Mouse (Mus musculus) frontal cortex, postnatal 36 days (tissue): ENCODE data around the gene 4930404N11Rik.

Experiments used
- DNase-seq, 2 experiments: peaks; one replicate each; pipeline ENCODE4 v3.0.0; 2022; ENCODE audit warnings: low spot score in 2 of 2

Gene 4930404N11Rik

DNA sequence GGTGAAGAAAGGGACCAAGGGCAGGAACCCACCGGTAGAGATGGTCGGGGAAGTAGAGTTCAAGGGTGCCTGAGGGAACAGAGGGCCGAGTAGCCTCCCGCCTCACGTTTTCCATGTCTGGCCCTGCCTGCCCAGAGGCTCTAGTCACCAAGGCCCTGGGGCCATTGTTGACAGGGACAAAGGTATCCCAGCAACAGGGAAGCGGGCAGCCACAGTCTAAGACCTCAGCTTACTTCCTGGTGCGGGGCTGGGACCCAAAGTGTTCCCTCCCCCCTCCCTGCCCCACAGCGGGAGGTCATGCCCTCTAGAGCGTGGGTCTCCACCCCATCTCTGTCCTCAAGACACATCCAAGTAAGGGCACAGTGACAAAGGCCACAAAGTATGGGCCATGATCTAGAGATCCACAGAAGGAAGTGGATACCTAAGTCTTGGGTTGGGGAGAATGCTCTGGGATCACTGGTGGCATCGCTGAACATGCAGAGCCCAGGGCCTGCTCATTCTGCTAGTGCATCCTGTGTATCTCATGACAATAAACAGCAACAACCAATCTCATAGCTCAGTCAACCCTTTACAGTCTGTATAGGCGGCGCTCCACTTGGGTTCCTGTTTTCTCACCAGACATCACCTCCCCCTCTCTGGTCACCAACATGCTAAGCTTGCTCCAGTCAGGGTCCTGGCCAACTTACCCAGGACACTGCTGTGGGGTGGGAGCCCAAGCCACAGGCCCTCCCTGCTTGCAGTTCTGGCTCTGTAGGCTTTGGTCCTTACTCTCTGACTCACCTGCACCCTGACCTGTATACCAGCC, at the start of gene 4930404N11Rik:
Gene 4930404N11Rik, minus strand, starts transcription at position 145 of the 805 bp plus-strand sequence.
- DNase-seq, result no peak

DNA sequence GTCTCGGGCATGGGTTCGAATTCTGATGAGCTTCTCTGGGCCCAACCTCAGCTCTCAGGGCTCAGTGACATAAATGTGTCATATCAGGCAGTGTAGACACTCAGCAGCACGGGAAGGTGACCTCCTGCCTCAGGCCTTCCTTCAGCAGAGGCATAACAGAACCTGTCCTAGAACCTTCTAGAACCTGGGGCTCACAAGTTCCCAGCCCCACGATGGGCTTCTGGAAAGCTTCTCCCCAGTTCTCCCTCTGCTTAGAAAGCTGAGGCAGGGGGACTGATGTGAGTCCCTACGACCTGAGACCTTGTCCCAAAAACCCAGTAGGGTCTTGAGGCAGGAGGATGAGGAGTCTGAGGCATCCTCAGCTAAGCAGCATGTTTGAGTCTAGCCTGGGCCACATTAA, 49.5 kb upstream of the 4930404N11Rik start:
- DNase-seq, result no peak

DNA sequence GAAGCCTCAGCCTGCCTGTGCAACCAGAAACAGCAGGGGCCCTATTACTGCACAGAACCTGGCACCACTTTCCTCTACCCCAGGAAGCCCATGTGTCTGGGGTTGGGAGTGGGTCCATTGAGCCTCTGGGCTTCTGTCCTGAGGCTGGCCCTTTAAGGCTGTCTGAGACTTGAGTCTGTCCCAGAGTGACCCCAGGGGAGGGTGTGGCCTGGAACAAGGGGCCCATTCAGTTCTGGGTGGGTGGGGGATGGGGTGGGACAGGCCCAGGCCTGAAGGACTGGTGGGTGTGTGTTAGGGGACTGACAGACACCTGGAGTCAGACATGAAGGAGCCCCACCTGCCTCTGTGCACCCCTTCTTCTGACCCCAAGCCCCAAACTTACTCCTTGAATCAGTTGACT, 49.1 kb upstream of the 4930404N11Rik start:
- DNase-seq, result no peak

DNA sequence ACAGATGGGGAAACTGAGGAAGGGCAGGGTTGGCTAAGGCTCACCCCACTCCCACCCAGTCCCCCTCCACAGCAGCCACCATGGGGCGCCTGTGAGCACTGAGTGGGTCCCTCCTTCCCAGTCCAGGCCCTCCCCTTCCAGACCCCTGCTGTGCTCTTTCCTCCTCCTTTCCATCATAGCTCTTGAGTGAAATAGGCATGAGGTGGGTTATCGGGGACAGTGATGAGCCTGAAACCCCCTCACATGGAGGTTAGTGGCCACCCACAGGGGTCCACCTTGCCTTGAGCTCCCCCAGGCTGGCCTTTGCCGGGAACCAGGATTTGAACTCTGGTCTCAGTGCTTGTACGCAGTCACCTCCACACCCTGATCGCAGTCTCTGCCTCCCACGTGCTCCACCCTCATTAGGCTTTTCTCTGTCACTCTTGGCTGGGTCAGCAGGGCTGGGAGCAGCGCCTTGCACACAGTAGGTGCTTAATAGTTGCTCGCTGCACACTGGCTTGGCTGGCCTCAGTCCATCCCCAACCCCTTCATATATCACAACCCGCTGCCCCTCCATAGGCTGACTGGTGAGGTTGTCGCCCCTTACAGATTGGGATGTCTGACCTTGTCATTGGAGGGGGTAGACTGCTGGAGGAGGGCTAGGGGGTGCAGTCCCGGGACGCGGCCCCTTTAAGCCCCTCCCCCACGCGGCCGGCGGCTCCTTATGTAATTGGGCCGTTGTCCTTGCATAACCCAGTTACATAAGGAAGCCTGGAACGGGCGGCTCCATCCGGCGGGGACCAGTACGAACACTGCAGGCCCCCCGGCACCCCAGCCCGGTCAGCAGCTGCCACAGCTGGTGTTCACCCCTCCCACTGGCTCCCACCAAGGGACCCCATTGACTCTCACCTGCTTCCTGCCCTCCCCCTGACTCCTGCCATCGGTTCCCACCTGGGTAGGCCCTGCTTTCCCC, 48.0 kb upstream of the 4930404N11Rik start:
- DNase-seq, result peak in 1 of 2 experiments; percentile 81

DNA sequence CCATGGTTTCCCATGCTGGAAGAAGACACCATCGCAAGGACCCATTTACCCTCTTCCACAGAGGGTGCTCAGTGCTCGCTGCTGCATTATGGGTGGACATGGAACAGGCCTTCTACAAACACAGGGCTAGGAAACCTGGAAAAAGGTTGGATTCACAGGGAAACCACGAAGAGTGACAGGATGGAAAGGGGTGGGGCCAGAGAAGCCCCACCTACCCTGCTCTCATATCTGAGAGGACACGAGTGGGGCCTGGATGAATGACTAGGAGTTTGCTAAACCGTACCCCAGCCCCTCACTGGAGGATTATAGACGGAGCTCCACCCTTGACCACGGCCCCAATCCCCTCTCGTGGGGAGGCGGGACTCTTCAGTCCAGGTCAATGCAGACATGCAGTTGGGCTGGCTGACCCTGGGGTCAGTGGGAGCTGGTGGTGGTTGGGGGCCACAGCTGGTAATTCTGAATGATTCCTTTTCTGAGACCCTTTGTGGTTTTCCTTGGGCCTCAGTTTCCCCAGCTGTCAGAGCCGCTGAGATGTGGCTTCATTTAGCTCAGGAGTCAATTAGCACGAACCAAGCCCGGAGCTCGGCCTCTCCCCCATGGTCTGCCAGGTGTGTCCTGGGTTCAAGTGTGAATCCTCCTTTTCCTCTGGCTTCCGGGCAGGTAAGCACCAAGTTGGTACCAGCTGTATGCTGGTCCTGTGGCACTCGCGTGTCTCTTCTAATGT, 47.1 kb upstream of the 4930404N11Rik start:
- DNase-seq, result no peak

DNA sequence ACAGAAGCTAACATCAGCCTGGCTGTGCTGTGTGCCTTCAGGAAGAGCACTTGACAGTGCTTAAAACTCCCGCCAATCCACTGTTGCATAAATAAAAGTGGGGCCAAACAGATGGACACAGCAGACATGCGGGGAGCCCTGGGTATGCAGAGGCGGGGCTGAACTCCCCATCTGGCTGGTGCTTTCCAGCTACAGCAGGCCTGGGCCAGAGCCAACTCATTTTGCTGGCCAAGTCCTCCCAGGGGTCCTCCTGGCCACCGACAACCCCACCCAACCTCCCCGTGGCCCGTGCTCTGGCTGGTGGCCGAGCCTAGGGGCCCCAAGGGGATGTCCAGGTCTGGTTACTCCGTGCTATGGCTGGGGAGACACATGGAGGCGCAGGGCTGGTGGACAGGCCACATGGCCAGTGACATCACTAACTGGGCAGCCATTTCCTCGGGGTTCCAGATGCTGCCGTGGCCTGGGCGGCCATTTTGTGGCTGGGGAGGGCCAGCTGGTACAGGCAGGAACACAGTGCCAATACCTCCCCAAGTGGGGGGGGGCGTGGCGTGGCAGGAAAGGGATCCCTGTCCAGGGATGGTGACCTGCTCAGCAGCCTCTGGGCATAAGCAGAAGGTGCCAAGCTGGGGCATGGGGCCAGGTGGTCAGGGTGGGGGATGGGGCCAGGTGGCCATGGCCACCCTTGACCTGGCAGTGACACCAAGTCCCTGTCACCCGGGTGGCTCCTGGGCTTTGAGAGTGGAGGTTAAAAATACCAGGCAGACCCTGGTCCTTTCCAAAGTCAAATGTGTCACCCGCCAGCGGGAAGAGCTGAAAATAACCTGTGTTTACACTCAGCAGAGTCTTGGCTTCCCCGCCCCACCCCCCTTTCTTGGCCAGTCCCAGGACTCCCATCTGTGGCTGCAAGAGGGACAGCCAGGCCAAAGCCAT, 46.1 kb upstream of the 4930404N11Rik start:
- peak in 1 of 2 experiments; percentile 77 for DNase-seq

DNA sequence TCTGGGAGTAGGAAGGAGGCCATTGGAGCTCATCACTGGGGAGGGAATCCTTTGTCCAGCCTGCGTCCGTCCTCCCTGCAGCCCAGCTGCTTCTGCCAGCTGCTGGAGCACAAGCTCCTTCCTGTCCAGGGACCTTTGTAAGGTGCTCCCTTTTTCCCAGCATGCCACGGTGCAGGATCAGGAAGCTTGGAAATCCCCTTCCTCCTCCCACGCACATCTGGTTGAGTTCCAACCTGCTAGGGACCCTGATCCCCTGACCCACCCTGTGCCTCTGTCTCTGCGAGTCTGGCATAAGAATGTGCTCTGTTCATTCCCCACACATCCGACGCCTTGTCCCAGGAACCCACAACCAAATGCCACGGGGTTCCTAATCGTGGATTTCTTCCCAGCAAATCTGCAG, 45.4 kb upstream of the 4930404N11Rik start:
- no peak for DNase-seq

DNA sequence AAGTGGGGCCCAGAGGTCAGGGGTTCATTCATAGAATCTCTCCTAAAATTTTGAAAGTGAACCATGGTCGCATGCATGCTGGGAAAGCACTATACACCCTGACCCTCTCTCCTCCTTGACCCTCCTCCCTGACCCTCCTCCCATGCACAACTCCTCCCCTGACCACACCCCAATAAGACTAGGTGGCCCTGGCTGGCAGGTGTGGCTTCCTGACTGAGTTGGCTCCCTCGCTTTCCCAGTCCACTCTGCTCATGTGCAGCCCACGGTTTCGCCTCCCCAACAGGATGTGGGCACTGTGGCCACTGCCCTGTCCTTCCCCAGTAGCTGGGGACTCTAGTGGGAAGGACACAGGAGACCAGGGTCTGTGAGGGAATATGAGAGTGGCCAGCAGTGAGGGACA, 44.7 kb upstream of the 4930404N11Rik start:
- DNase-seq, result no peak

DNA sequence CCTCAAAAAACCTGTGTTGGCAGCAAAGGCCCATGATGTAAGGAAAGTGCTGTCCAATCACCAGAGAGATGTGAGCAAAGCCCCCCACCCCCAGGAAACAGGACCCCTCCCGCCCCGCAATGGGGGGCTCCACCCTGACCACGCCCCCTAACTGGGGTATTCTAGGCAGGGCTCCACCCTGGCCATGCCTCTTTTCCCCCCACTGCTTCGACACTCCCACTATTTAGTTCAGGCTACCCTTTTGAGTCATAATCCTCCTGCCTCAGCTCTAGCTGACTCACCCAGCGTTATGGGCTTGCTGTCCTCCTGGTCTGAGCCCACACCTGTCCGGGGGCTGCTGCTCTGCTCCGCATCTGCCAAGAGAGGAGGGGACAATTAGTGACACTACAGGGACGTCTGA, 43.7 kb upstream of the 4930404N11Rik start:
- DNase-seq, result no peak

DNA sequence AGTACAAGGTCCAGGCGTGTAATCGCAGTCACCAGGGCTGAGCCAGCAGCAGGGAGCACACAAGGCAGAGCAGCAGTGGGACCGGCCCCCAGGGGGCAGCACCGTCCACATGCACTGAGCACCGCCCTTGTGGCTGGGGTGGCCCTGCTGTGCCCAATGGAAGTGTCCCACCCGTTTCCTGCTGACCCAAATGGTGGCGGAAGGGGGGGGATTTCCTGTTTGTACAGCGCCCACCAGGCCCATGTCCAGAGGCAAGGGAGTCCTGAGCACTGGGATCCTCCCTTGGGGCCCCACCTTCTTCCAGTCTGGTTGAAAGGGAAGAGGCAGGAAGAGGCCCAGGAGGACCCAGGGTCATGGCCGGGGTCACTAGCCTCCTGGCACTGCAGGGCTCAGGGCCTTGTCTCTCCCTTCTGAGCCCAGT, 43.3 kb upstream of the 4930404N11Rik start:
- DNase-seq, result no peak

DNA sequence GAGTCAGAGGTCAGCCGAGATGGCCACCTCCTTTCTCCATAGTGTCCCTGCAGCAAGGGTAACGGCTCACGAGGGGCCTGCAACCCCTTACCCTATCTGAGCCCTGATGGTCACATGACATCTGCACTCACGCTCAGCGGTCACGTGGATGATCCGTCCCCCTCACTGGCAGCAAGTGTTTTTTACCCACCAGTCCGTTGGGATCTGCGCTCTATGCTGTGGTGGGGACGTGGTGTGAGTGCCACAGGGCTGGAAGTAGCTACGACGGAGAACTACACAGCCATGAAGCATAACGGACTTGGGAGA, 42.8 kb upstream of the 4930404N11Rik start:
- DNase-seq, result no peak

DNA sequence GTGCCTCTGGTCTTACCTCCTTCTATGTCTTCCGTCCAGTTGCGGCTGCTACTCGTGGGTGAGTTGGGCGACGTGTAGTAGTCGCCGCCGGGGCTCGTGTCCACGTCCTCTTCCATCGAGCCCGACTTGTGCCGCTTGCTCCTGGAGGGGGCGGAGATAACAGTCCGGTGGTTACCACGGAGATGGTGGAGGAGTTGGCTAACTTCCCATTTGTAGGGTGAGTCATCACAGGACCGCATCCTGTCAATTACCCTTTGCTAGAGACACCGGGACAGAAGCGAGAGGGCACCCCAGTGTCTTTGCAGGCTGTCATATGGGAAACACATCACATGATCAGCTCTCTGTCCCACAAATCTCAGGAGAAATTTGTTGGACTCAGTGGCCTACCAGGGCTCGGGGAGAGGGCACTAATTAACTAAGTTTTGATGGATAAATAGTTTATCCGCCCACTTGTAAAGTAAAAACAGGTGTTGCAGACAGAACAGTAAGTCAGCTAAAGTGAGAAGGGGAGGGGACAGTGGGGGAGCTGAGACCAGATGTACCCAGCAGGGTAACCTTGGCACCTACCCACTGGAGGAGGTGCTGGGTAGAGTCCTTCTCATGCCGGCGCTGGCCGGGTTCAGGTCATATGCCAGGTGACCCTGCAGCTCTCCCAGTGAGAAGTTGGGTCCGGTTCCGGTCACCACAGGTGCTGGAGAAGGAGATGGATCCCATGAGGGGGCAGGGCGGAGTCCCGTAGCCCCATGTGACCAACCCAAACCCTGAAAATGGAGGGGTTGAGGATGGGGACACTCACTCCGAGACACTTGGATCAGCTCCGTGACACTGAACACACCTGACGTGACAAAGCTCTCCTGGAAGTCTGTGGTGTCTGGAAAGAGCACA, 42.2 kb upstream of the 4930404N11Rik start:
- DNase-seq, result peak; percentile 78 to 81

DNA sequence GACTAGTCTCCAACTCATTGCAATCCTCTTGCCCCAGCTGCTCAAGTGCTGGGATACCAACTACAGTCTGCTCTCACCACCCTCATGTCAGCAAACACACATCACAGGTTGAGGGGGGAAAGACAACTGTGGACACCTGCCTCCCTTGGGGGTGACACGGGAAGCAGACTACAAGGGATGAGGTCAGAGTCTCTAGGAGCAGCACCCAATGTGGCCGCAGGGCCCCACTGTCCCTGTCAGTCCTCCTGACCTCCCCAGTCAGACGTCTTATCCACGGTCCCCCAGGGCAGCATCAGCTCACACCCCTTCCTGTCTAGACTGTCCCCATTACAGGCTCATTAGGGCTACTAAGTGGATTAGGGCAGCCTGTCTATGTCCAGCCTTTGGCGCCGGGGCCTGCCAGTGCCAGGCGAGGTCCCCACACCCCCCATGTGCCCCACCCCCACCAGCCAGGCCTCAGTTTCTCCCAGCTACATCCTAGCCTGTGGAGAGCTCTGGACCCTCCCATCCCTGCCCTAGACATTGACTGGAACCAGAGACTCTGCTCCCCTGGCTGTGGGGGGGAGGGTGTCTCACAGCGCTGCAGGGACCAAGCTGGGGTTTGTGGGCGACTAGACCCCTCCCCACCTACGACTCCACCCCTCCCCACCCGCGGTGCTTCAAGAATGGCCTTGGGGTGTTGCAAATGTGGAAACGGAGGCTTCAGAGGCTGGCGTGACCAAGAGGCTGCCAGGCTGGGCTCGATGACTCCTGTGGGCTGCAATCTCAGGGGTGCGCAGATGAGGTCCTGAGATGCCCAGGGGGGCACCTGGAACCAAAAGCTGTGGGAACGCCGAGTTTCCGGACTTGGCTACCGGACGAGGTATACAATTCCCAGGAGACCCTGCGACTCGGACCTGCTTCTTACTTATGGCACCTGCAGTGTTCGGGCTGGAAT, 41.2 kb upstream of the 4930404N11Rik start:
- no peak for DNase-seq

DNA sequence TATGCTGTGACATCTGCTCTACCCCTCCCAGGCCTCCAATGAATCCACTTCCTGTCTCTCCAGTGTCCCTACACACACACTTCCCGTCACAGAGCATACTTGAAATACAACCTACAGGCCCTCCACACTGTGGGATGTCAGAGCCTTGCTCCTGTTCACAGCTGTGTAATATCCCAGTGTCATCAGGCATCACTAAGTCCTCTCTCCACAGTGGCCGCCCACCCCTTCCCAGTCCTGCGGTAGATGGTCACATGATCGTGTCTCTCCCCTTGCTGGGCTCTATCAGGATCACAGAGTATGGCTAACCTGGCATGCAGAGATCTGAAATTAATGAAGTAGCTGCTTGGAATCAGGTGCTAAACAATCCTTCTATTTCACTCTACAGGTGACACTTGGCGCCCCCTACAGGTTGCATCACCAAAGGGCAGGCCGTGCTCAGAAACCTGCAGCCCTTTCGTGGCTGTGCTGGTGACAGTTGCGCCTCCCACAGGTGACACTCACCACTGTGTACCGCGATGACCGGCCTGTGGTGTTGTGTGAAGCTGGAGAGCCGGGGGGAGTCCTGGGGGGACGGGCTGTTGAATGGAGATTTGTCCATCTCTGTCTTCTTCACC, 40.1 kb upstream of the 4930404N11Rik start:
- DNase-seq, result peak in 1 of 2 experiments; percentile 64

DNA sequence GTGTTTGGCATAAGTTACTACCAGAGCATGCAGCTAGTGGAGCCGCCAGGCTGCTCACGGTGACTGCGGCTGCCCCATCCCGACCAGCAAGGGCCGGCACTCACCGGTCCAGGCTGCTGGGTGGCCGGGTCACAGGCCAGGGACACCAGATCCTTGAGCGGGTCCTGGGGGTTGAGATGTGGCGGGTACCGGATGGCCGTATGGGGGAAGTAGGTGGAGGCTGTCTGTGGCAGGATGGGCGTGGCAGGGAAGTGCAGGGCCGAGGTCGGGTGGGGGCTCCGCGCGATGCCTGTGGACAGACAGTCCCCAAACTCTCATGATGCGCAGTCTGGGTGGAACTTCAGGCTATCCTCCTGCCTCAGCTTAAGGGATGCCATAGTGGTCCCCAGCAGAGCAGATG, 39.1 kb upstream of the 4930404N11Rik start:
- no peak for DNase-seq

DNA sequence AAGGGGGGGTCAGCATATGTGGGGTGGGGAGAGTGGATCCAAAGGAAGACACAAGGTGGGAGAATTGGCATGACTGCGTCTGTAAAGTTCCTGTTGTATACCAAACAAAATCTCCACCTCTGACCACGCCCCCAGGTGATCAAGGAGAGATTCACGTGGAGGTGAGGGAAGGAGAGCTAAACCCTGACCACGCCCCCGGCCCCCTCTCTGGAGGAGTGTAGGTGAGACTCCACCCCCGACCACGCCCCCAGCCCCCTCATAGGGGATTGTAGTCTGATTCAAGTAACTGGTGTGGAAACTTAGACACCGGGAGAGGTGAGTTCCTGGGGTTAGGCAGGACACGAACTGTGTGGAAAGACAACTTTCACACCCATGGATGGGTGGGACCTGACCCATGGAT, 38.5 kb upstream of the 4930404N11Rik start:
- no peak for DNase-seq

DNA sequence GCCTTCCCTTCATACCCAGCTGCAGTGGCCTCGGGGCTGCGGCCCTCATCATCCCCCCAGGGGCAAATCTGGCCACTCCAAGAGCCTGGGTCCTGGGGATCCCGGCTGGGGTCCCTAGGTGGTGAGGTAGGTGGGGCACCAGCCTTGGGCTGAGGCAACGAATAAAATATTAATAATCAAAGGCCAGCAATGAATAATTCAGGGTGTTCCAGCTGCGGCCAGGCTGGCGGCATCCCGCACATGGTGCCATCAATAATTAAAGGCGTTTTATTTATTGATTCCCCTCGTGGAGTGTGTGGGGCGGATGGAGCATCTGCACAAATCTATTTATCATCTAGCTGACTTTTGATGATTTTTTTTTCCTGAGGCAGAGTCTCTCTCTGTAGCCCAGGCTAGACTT, 37.9 kb upstream of the 4930404N11Rik start:
- no peak for DNase-seq

DNA sequence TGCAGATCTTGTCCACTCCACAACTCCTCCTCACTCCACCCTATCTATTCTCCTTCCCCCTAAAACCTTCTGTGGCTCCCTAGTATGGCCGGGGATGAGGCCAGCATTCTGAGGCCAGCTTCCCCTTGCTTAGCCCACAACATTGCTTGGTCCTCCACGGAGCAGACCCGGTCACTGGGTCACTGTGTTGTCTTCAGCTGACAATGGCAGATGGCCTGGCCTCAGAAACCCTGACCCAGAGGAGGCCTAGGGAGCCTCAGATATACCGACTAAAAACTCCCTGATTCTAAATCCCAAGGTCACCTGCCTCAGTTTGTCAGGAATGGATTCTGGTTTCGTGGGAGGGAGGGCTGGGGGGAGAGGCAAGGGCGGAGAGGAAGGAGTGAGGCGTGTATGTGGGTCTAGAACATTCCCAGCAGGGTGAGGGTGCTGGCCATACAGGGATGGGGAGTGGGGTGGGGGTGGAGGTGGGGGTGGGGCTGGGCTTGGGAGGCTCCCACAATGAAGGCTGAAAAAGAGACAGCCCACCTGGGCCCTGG, 36.7 kb upstream of the 4930404N11Rik start:
- no peak for DNase-seq
